Mouse (Mus musculus): ENCODE measurements at regions not wholly inside any gene's neighbourhood (a gene's known extent, or its start where the extent isn't known, plus 50 kb on each side); places are given as distances from the start of the nearest gene placed in this dataset.

- Histone ChIP-seq H3K27ac (no peak overlapping the region), H3K4me1 (replicated peaks; ENCODE audit: control insufficient read depth in 2 of 2, insufficient read depth in 2 of 2, low read length in 1 of 2) (no peaks in the 10 kb centered on the region), H3K9ac (replicated peaks) (no peak overlapping the region), H3K36me3 (replicated peaks; ENCODE audit: control insufficient read depth, insufficient read depth, low read depth) (no peaks in the 10 kb centered on the region), H3K27me3 (ENCODE audit: control insufficient read depth, insufficient read depth, low read length) (no peaks in the 10 kb centered on the region), H3K9me3 (ENCODE audit: control insufficient read depth, low read length) (no peaks in the 10 kb centered on the region), H3K4me3 (ENCODE audit: insufficient read depth in 1 of 2, low read depth in 2 of 2, low read length in 2 of 2) (no peak overlapping the region), H3K4me2 (ENCODE audit: low read depth) (no peak overlapping the region)
- ATAC-seq (ENCODE audit: insufficient read depth) (no peak), DNase-seq (ENCODE audit: low read depth in 3 of 3, low spot score in 3 of 3) (no peak)
- 57% methylated on average over 1 of the region's 1 CpGs for WGBS (ENCODE audit: insufficient replicate concordance)
- TF ChIP-seq CTCF (IDR thresholded peaks at IDR 0.05; ENCODE audit: low read depth) (no peak), EP300 (IDR thresholded peaks at IDR 0.05; ENCODE audit: low read depth) (no peak)
Measured at GRCm38 (mm10) chr14:17120679-17121078, 301.7 kb upstream of the Rarb start.

DNA sequence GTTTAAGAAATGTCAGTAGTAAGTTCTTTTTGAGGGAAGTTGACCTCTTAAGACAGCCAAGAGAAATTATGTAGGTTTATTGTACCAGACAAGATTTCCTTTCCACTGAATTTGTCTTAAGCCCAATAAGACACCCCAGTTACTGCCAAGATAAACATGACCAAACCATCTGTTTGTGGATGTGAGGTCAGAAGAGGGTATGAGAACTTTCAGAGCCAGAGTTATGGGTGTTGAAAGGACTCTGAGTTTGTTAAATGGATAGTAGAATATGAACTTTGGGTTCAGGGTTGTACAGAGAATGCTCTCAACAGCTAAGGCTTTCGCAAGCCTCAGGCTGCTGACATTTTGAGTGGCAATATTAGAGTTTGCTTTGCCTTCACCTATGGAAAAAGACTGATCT lies 287.7 kb upstream of the Rarb start:
- WGBS (ENCODE audit: insufficient replicate concordance) = 73% methylated on average over 1 of the region's 1 CpGs
- H3K4me3 ChIP-seq (ENCODE audit: insufficient read depth in 1 of 2, low read depth in 2 of 2, low read length in 2 of 2) = no peak overlapping the region
- H3K4me1 ChIP-seq (replicated peaks; ENCODE audit: control insufficient read depth in 2 of 2, insufficient read depth in 2 of 2, low read length in 1 of 2) = no peaks in the 10 kb centered on the region
- H3K36me3 ChIP-seq (replicated peaks; ENCODE audit: control insufficient read depth, insufficient read depth, low read depth) = no peaks in the 10 kb centered on the region
- H3K9me3 ChIP-seq (ENCODE audit: control insufficient read depth, low read length) = no peaks in the 10 kb centered on the region
- DNase-seq (ENCODE audit: low read depth in 3 of 3, low spot score in 3 of 3) = no peak
- no peak overlapping the region for H3K27ac ChIP-seq
- no peak overlapping the region for H3K9ac ChIP-seq (replicated peaks)
- H3K4me2 ChIP-seq (ENCODE audit: low read depth) = no peak overlapping the region
- ATAC-seq (ENCODE audit: insufficient read depth) = no peak
- TF ChIP-seq EP300 (IDR thresholded peaks at IDR 0.05; ENCODE audit: low read depth) (no peak), CTCF (IDR thresholded peaks at IDR 0.05; ENCODE audit: low read depth) (no peak)
- no peaks in the 10 kb centered on the region for H3K27me3 ChIP-seq (ENCODE audit: control insufficient read depth, insufficient read depth, low read length)

GRCm38 (mm10) chr14:17102486-17102885 lies 283.5 kb upstream of the Rarb start:
- TF ChIP-seq CTCF (IDR thresholded peaks at IDR 0.05; ENCODE audit: low read depth) (no peak), EP300 (IDR thresholded peaks at IDR 0.05; ENCODE audit: low read depth) (no peak)
- no peak for ATAC-seq (ENCODE audit: insufficient read depth)
- no peaks in the 10 kb centered on the region for H3K9me3 ChIP-seq (ENCODE audit: control insufficient read depth, low read length)
- no peaks in the 10 kb centered on the region for H3K36me3 ChIP-seq (replicated peaks; ENCODE audit: control insufficient read depth, insufficient read depth, low read depth)
- no peaks in the 10 kb centered on the region for H3K27me3 ChIP-seq (ENCODE audit: control insufficient read depth, insufficient read depth, low read length)
- H3K27ac ChIP-seq = no peak overlapping the region
- no peak overlapping the region for H3K9ac ChIP-seq (replicated peaks)
- H3K4me3 ChIP-seq (ENCODE audit: insufficient read depth in 1 of 2, low read depth in 2 of 2, low read length in 2 of 2) = no peak overlapping the region
- no peak overlapping the region for H3K4me2 ChIP-seq (ENCODE audit: low read depth)
- no peak for DNase-seq (ENCODE audit: low read depth in 3 of 3, low spot score in 3 of 3)
- no peaks in the 10 kb centered on the region for H3K4me1 ChIP-seq (replicated peaks; ENCODE audit: control insufficient read depth in 2 of 2, insufficient read depth in 2 of 2, low read length in 1 of 2)

DNA sequence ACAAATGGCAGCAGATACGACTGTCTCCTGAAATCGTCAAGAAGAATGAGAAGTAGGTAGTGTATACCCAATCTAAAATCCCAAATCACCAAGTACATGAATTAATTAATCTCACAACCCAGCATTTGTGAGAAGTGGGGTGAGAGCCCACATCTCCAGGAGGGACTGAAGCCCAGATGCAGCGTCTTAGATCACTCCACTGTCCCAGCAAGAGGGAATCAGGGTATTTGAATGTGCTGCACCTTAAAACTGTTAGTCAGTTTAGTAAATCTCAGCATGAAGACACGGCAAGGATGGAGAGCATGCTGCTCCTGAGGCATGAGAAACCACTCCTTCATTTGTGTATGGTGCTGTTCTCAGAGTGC lies 271.6 kb upstream of the Rarb start:
- Histone ChIP-seq H3K9me3 (ENCODE audit: control insufficient read depth, low read length) (no peaks in the 10 kb centered on the region), H3K36me3 (replicated peaks; ENCODE audit: control insufficient read depth, insufficient read depth, low read depth) (no peaks in the 10 kb centered on the region), H3K27me3 (ENCODE audit: control insufficient read depth, insufficient read depth, low read length) (no peaks in the 10 kb centered on the region), H3K4me2 (ENCODE audit: low read depth) (no peak overlapping the region), H3K4me3 (ENCODE audit: insufficient read depth in 1 of 2, low read depth in 2 of 2, low read length in 2 of 2) (no peak overlapping the region), H3K9ac (replicated peaks) (no peak overlapping the region), H3K27ac (no peak overlapping the region), H3K4me1 (replicated peaks; ENCODE audit: control insufficient read depth in 2 of 2, insufficient read depth in 2 of 2, low read length in 1 of 2) (no peaks in the 10 kb centered on the region)
- ATAC-seq (ENCODE audit: insufficient read depth) = no peak
- TF ChIP-seq EP300 (IDR thresholded peaks at IDR 0.05; ENCODE audit: low read depth) = no peak
- TF ChIP-seq CTCF (IDR thresholded peaks at IDR 0.05; ENCODE audit: low read depth) = no peak
- no peak for DNase-seq (ENCODE audit: low read depth in 3 of 3, low spot score in 3 of 3)
- 37% methylated on average over 4 of the region's 4 CpGs for WGBS (ENCODE audit: insufficient replicate concordance)

DNA sequence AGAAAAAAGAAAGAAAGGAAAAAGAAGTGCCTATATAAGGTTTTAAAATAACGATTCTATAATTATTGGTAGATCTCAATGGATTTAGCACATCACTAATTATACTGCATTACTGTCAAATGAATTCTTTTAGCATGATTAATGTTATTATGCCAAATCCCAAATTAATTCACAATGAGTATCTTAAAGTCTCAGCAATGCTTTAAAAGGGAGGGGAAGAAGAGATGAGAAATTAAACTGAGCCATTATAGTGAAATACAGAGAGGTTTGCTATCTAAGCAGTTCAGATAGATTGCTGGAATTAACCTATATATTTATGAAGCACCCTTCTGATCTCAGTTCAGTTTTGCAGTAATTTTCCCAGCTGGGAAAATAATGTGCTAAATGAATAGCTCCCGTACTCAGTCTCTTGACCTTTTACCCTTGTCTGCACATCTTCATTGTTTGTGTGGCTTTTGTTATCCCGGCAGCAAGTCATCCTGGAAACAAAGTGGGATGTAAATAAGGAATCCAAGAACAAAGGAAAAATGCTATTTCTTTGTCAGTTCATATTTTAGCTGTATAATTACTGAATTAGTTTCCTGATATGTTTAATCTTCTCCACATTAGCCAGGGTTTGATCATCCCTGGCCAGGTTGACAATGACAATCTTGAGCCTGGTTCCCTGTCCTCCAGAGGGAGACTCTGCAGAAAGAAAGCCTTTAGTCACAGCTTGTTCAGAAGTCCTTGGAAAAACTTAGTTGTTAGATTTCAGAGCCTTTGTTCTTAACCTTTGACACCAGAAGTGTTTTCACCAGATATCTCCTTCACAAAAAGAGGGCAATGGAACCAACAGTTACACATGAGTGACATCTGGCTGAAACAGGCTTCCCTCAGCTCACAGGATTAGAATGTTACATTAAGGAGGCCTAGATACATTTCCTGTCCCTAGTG lies 270.9 kb upstream of the Rarb start:
- no peak for DNase-seq (ENCODE audit: low read depth in 3 of 3, low spot score in 3 of 3)
- no peak for ATAC-seq (ENCODE audit: insufficient read depth)
- Histone ChIP-seq H3K9ac (replicated peaks) (no peak overlapping the region), H3K27me3 (ENCODE audit: control insufficient read depth, insufficient read depth, low read length) (no peaks in the 10 kb centered on the region), H3K4me2 (ENCODE audit: low read depth) (no peak overlapping the region), H3K4me3 (ENCODE audit: insufficient read depth in 1 of 2, low read depth in 2 of 2, low read length in 2 of 2) (no peak overlapping the region), H3K36me3 (replicated peaks; ENCODE audit: control insufficient read depth, insufficient read depth, low read depth) (no peaks in the 10 kb centered on the region), H3K27ac (no peak overlapping the region), H3K4me1 (replicated peaks; ENCODE audit: control insufficient read depth in 2 of 2, insufficient read depth in 2 of 2, low read length in 1 of 2) (no peaks in the 10 kb centered on the region), H3K9me3 (ENCODE audit: control insufficient read depth, low read length) (no peaks in the 10 kb centered on the region)
- WGBS (ENCODE audit: insufficient replicate concordance) = 51% methylated on average over 3 of the region's 3 CpGs
- TF ChIP-seq EP300 (IDR thresholded peaks at IDR 0.05; ENCODE audit: low read depth) (no peak), CTCF (IDR thresholded peaks at IDR 0.05; ENCODE audit: low read depth) (no peak)
